Comparison of ENCODE assay signal across 20 mouse cellular contexts in the genomic region with DNA sequence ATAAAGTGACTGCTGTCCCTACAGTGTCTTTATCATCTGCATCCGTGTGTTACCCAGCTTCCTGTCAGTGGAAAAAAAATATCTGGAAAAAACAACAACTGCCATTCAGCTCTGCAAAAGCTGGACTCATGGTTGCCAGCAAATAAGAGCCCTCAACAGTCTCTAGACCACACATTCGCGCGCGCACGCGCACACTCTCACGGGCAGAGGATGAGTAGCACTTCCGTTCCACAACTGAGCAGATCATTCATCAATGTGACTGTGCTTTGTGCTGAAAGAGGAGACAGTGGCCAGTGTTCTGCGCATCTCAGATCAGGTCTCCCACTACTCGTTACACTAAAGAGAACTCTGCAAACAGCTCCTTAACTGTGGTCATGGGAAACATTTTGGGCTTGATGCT.
"Had no signal": no experiment of that assay in that cellular context is flagged by ENCODE, and none has a peak within 500 bp of the region (broad histone marks: within the 10 kb centered on the region; RNA-seq: fewer than 3 reads in every experiment).

No protein-coding gene starts in this region.

- H3K27me3 ChIP-seq: lung, embryonic 15.5 days; midbrain, embryonic 15.5 days; neural tube, embryonic 13.5 days; stomach, embryonic 15.5 days had no signal

- H3K27ac ChIP-seq: kidney, postnatal 0 days; layer of hippocampus, adult 2 months; left cerebral cortex, adult 2 months; liver, embryonic 14.5 days; lung, embryonic 15.5 days; midbrain, embryonic 10.5 days; midbrain, embryonic 15.5 days; neural tube, embryonic 13.5 days; stomach, embryonic 15.5 days had no signal

- H3K9ac ChIP-seq: liver, embryonic 14.5 days; lung, embryonic 15.5 days; midbrain, embryonic 15.5 days; neural tube, embryonic 13.5 days; stomach, embryonic 15.5 days had no signal

- ATAC-seq: midbrain, embryonic 15.5 days had no signal

- H3K36me3 ChIP-seq: midbrain, embryonic 15.5 days; stomach, embryonic 15.5 days had no signal

- H3K9me3 ChIP-seq: lung, embryonic 15.5 days; midbrain, embryonic 10.5 days; midbrain, embryonic 15.5 days; neural tube, embryonic 13.5 days; stomach, embryonic 15.5 days had no signal

- H3K4me2 ChIP-seq: lung, embryonic 15.5 days; midbrain, embryonic 15.5 days; neural tube, embryonic 13.5 days; stomach, embryonic 15.5 days had no signal

- DNase-seq: kidney, adult 18-20 months; kidney, postnatal 25 days; layer of hippocampus, adult 9-11 months; layer of hippocampus, postnatal 36 days; lung, adult 18-20 months; lung, postnatal 10 days; lung, postnatal 36 days; retina, postnatal 1 day; right cerebral cortex, postnatal 25 days; spleen, adult 18-20 months; thymus, postnatal 25 days had no signal

- H3K4me3 ChIP-seq: layer of hippocampus, adult 2 months; left cerebral cortex, adult 2 months; lung, embryonic 15.5 days; midbrain, embryonic 10.5 days; midbrain, embryonic 15.5 days; neural tube, embryonic 13.5 days; stomach, embryonic 15.5 days had no signal

- H3K4me1 ChIP-seq: stomach, embryonic 15.5 days had no signal
